ENCODE assay signal across 8 mouse cellular contexts in the genomic region with DNA sequence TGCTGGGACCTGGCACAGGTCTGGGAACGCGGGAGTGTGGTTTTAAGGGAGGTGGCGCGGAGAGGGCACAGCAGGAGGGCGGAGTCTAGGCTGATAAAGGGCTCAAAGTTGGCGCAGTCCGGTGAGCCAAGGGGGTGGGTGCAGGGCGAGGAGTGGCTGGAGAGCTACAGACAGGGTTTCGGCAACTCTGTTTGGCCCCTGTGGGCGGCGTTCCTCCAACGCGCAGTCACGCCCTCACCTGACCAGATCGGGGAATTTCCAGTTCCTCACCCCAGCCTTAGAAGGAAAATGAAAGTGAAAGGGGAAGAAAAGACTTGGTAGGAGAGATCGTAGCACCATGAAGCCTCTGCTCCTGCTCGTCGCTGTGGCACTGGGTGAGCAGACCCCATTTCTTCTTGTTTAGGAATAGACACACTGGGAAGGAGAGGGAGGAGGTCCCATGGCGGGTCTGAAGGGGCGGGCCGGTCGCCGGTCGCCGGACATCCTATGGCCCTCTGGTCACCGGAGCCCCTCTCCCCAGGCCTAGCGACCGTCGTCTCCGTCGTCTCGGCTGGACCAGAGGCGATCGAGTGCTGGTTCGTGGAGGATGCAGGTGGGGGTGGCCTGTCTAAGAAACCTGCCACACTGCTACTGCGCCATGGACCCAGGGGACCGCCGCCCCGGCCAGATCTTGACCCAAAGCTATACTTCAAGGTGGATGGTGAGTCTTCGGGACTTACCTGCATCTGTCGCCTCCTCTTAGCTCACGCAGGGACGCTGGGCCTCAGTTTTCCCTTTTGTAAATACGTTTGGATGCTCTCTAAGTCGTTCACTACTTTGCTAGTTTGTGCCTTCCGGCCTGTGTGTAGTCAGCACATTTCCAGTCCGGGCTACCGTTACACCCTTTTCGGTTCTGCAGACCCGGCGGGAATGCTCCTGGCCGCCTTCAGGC. TPM values are rescaled to one million over a fixed set of nuclear protein-coding genes. Genes with fewer than 3 reads are reported as not detected.
DNase-seq lines count a peak whose midpoint lies in the region; ATAC-seq and TF ChIP-seq lines count a peak whose summit lies in the region.

No protein-coding gene starts in this region.

- H3K36me3 ChIP-seq in embryonic facial prominence, embryonic 10.5 days (replicated peaks), result peaks cover 26% of the 10 kb centered on the region
- no peaks in the 10 kb centered on the region for H3K36me3 ChIP-seq in kidney, adult 2 months (ENCODE audit: control insufficient read depth, insufficient read depth, low read length)
- peaks cover 32% of the 10 kb centered on the region for H3K36me3 ChIP-seq in liver, postnatal 0 days (replicated peaks; ENCODE audit: insufficient read depth, low read length)

- H3K27me3 ChIP-seq in embryonic facial prominence, embryonic 10.5 days (replicated peaks; ENCODE audit: low read depth, poor library complexity, severe bottlenecking), result peaks cover 10% of the 10 kb centered on the region; the same call in 1 of the 2 replicates
- no peaks in the 10 kb centered on the region for H3K27me3 ChIP-seq in kidney, adult 2 months (replicated peaks; ENCODE audit: control insufficient read depth, insufficient read depth, low read length)
- H3K27me3 ChIP-seq in liver, postnatal 0 days (ENCODE audit: insufficient read depth, low read length), result no peaks in the 10 kb centered on the region

- no peaks in the 10 kb centered on the region for H3K9me3 ChIP-seq in embryonic facial prominence, embryonic 10.5 days
- no peaks in the 10 kb centered on the region for H3K9me3 ChIP-seq in liver, postnatal 0 days (ENCODE audit: low read length)

- peak; percentile 31 for TF ChIP-seq POLR2A in kidney, adult 2 months (IDR thresholded peaks at IDR 0.05; ENCODE audit: low read depth, low read length)

- H3K4me2 ChIP-seq in liver, postnatal 0 days (ENCODE audit: low read depth, low read length), result peak overlapping the region; percentile 83

- peak overlapping the region; percentile 73 for H3K4me3 ChIP-seq in embryonic facial prominence, embryonic 10.5 days
- H3K4me3 ChIP-seq in kidney, adult 2 months (ENCODE audit: insufficient read depth, low read depth, low read length), result peak overlapping the region; percentile 99
- H3K4me3 ChIP-seq in liver, postnatal 0 days (ENCODE audit: low read depth, low read length), result peak overlapping the region; percentile 84

- DNase-seq in CD4-positive helper T cell, adult 2 months (ENCODE audit: low read depth, low spot score), result peak; percentile 92
- peak; percentile 73 to 75 for DNase-seq in adrenal gland, adult 18-20 months (ENCODE audit: low spot score in 2 of 2)
- peak; percentile 57 for DNase-seq in embryonic facial prominence, embryonic 10.5 days (ENCODE audit: low spot score)
- DNase-seq in heart, adult 9 months (ENCODE audit: low spot score in 2 of 2), result peak; percentile 89 to 90
- peak; percentile 92 for DNase-seq in kidney, adult 2 months
- DNase-seq in liver, postnatal 0 days, result peak; percentile 90
- DNase-seq in neural tube, embryonic 10.5 days (ENCODE audit: extremely low spot score, low spot score), result peak; percentile 51
- peak; percentile 88 for DNase-seq in testis, postnatal 10 days (ENCODE audit: low spot score)

- peak overlapping the region; percentile 80 for H3K9ac ChIP-seq in liver, postnatal 0 days (replicated peaks)

- 0 out of 2 replicates have a peak, but pooled peaks have one; percentile 30 for TF ChIP-seq EP300 in liver, postnatal 0 days (IDR thresholded peaks at IDR 0.05; ENCODE audit: low read depth)

- peak; percentile 49 for ATAC-seq in liver, postnatal 0 days

- under 1% methylated on average over 52 of the region's 52 CpGs for WGBS in embryonic facial prominence, embryonic 10.5 days
- under 1% methylated on average over 52 of the region's 52 CpGs for WGBS in kidney, adult 2 months
- WGBS in liver, postnatal 0 days (ENCODE audit: insufficient replicate concordance), result under 1% methylated on average over 51 of the region's 52 CpGs

- peaks cover 59% of the 10 kb centered on the region for H3K4me1 ChIP-seq in embryonic facial prominence, embryonic 10.5 days
- H3K4me1 ChIP-seq in kidney, adult 2 months (ENCODE audit: control insufficient read depth, insufficient read depth, low read length), result peaks cover 9% of the 10 kb centered on the region; the same call in 1 of the 2 replicates
- H3K4me1 ChIP-seq in liver, postnatal 0 days (ENCODE audit: insufficient read depth), result peaks cover 27% of the 10 kb centered on the region

- peak overlapping the region; percentile 65 for H3K27ac ChIP-seq in embryonic facial prominence, embryonic 10.5 days (replicated peaks)
- H3K27ac ChIP-seq in kidney, adult 2 months (ENCODE audit: insufficient read depth, low read depth, low read length), result peak overlapping the region; percentile 92
- H3K27ac ChIP-seq in liver, postnatal 0 days (ENCODE audit: low read depth), result peak overlapping the region; percentile 94

- TF ChIP-seq CTCF in kidney, adult 2 months (conservative IDR thresholded peaks at IDR 0.05; ENCODE audit: insufficient read depth, insufficient read length, low read depth, low read length), result peak; percentile 30
- TF ChIP-seq CTCF in liver, postnatal 0 days (IDR thresholded peaks at IDR 0.05; ENCODE audit: low read depth), result peak; percentile 65

RNA-seq across cellular contexts. Expression of gene Zbtb22, which starts 3.9 kb away (rescaled TPM):
- 10 to 100 TPM; 20.3 to 23.3 TPM for total RNA-seq in adrenal gland, adult 18-20 months (2021)
- polyA plus RNA-seq in embryonic facial prominence, embryonic 10.5 days (2016; fragmentation: Nextera tagmentation; extraction: Ambion mirVana), result 19.6 and 21.1 TPM in 2 replicates
- polyA plus RNA-seq in kidney, adult 2 months (2012; rRNA removed), result 31.6 and 54.0 TPM in 2 replicates
- polyA plus RNA-seq in liver, postnatal 0 days (2015; fragmentation: Nextera tagmentation; extraction: Ambion mirVana), result 7.1 and 7.9 TPM in 2 replicates

RNA-seq across cellular contexts. Expression of gene Tapbp, which starts 3.9 kb away (rescaled TPM):
- total RNA-seq in adrenal gland, adult 18-20 months (2021), result 100 to 1,000 TPM; 179 to 234 TPM
- 9.9 and 11.8 TPM in 2 replicates for polyA plus RNA-seq in embryonic facial prominence, embryonic 10.5 days (2016; fragmentation: Nextera tagmentation; extraction: Ambion mirVana)
- 106 and 112 TPM in 2 replicates for polyA plus RNA-seq in kidney, adult 2 months (2012; rRNA removed)
- polyA plus RNA-seq in liver, postnatal 0 days (2015; fragmentation: Nextera tagmentation; extraction: Ambion mirVana), result 47.0 and 47.9 TPM in 2 replicates

RNA-seq across cellular contexts. Expression of gene Rgl2, which starts 9.7 kb away (rescaled TPM):
- 10 to 100 TPM; 42.8 to 46.3 TPM for total RNA-seq in adrenal gland, adult 18-20 months (2021)
- polyA plus RNA-seq in embryonic facial prominence, embryonic 10.5 days (2016; fragmentation: Nextera tagmentation; extraction: Ambion mirVana), result 40.2 and 41.0 TPM in 2 replicates
- 61.8 and 78.6 TPM in 2 replicates for polyA plus RNA-seq in kidney, adult 2 months (2012; rRNA removed)
- 6.8 and 7.4 TPM in 2 replicates for polyA plus RNA-seq in liver, postnatal 0 days (2015; fragmentation: Nextera tagmentation; extraction: Ambion mirVana)

RNA-seq across cellular contexts. Expression of gene Daxx, which starts 10.4 kb away (rescaled TPM):
- 10 to 100 TPM; 25.5 to 29.7 TPM for total RNA-seq in adrenal gland, adult 18-20 months (2021)
- 80.0 and 84.9 TPM in 2 replicates for polyA plus RNA-seq in embryonic facial prominence, embryonic 10.5 days (2016; fragmentation: Nextera tagmentation; extraction: Ambion mirVana)
- polyA plus RNA-seq in kidney, adult 2 months (2012; rRNA removed), result 33.3 and 35.0 TPM in 2 replicates
- 12.6 and 13.0 TPM in 2 replicates for polyA plus RNA-seq in liver, postnatal 0 days (2015; fragmentation: Nextera tagmentation; extraction: Ambion mirVana)

RNA-seq across cellular contexts. Expression of gene Platr17, which starts 14.7 kb away (rescaled TPM):
- total RNA-seq in adrenal gland, adult 18-20 months (2021), result not detected
- polyA plus RNA-seq in embryonic facial prominence, embryonic 10.5 days (2016; fragmentation: Nextera tagmentation; extraction: Ambion mirVana), result 0.27 and 0.45 TPM in 2 replicates
- not detected in 2 replicates for polyA plus RNA-seq in kidney, adult 2 months (2012; rRNA removed)
- 0.41 and 0.54 TPM in 2 replicates for polyA plus RNA-seq in liver, postnatal 0 days (2015; fragmentation: Nextera tagmentation; extraction: Ambion mirVana)

Comparison
In these comparisons a context has a peak if more than half of its experiments do, and no peak if none do; other contexts are left out.
1. Peak in every context shown above with its lines: DNase-seq, ATAC-seq, H3K4me3 ChIP-seq and H3K27ac ChIP-seq.